Comparison of ENCODE assay signal across 22 mouse cellular contexts in the genomic region with DNA sequence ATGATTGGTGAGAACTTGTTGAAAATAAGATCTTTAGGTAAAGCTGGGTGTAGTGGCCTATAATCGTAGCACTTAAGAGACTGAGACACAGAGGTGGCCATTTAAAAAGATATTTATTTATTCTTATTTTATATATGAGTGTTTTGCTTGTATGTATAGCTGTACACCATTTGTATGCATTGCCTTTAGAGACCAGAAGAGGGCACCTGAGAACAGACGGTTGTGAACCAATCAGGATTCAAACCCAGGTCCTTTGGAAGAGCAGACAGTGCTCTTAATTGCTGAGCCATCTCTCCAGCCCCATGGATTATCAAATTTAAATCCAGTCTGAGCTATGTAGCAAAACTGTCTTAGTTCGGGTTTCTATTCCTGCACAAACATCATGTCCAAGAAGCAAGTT. TPM values are rescaled to one million over a fixed set of nuclear protein-coding genes. Genes with fewer than 3 reads are reported as not detected.
DNase-seq lines count a peak whose midpoint lies in the region; ATAC-seq and TF ChIP-seq lines count a peak whose summit lies in the region.
"Had no signal": no experiment of that assay in that cellular context is flagged by ENCODE, and none has a peak within 500 bp of the region (broad histone marks: within the 10 kb centered on the region; RNA-seq: fewer than 3 reads in every experiment).

No protein-coding gene starts in this region.

- no peak overlapping the region for H3K9ac ChIP-seq in heart, adult 2 months (ENCODE audit: low read depth, low read length)
- H3K9ac ChIP-seq in liver, postnatal 0 days (replicated peaks), result no peak overlapping the region
- no peak overlapping the region for H3K9ac ChIP-seq in liver, embryonic 11.5 days (ENCODE audit: low read depth, low read length)
- no peak overlapping the region for H3K9ac ChIP-seq in forebrain, embryonic 11.5 days (ENCODE audit: low read length)
- H3K9ac ChIP-seq: embryonic facial prominence, embryonic 15.5 days; hindbrain, embryonic 14.5 days; intestine, embryonic 15.5 days; liver, embryonic 13.5 days; midbrain, embryonic 12.5 days; neural tube, embryonic 13.5 days had no signal

- peak; percentile 42 for TF ChIP-seq CTCF in heart, adult 2 months (IDR thresholded peaks at IDR 0.05)
- peak; percentile 27; the same call in 1 of the 2 replicates for TF ChIP-seq CTCF in liver, postnatal 0 days (IDR thresholded peaks at IDR 0.05; ENCODE audit: low read depth)

- WGBS in heart, adult 2 months, result 90% methylated on average over 3 of the region's 3 CpGs
- WGBS in liver, postnatal 0 days (ENCODE audit: insufficient replicate concordance), result 70% methylated on average over 3 of the region's 3 CpGs
- WGBS in liver, embryonic 11.5 days, result 67% methylated on average over 3 of the region's 3 CpGs
- WGBS in forebrain, embryonic 11.5 days, result 87% methylated on average over 3 of the region's 3 CpGs

- DNase-seq in heart, adult 2 months, result no peak
- DNase-seq in heart, adult 9 months (ENCODE audit: low spot score in 2 of 2), result no peak
- no peak for DNase-seq in liver, postnatal 0 days
- no peak for DNase-seq in liver, embryonic 11.5 days (ENCODE audit: low spot score)
- DNase-seq in ES-CJ7 (ENCODE audit: low read depth, low spot score), result peak; percentile 38
- DNase-seq in naive thymus-derived CD4-positive, alpha-beta T cell, adult 2 months (ENCODE audit: low read depth), result peak; percentile 23
- DNase-seq in cerebellum, postnatal 25 days, result no peak
- no peak for DNase-seq in forebrain, embryonic 11.5 days (ENCODE audit: low spot score)
- DNase-seq: adrenal gland, adult 8-10 months; B cell, adult 2 months; cerebellum, postnatal 10 days; heart, postnatal 36 days; kidney, postnatal 14 days; liver, embryonic 13.5 days; lung, postnatal 10 days had no signal

- intact Hi-C loops in heart, adult 2 months (cut with DNase I), result no loop called here

- no peaks in the 10 kb centered on the region; the same call in 1 of the 2 replicates for H3K9me3 ChIP-seq in liver, postnatal 0 days (ENCODE audit: low read length)
- H3K9me3 ChIP-seq in liver, embryonic 11.5 days (ENCODE audit: control insufficient read depth, low read length), result no peaks in the 10 kb centered on the region
- H3K9me3 ChIP-seq in forebrain, embryonic 11.5 days (ENCODE audit: control insufficient read depth, low read length), result no peaks in the 10 kb centered on the region
- H3K9me3 ChIP-seq: G1E; intestine, embryonic 15.5 days; liver, embryonic 13.5 days; midbrain, embryonic 12.5 days; neural tube, embryonic 13.5 days had no signal

- H3K4me2 ChIP-seq in liver, postnatal 0 days (ENCODE audit: low read depth, low read length), result no peak overlapping the region
- no peak overlapping the region for H3K4me2 ChIP-seq in liver, embryonic 11.5 days
- no peak overlapping the region for H3K4me2 ChIP-seq in forebrain, embryonic 11.5 days (ENCODE audit: low read depth, low read length, severe bottlenecking)
- H3K4me2 ChIP-seq: embryonic facial prominence, embryonic 15.5 days; hindbrain, embryonic 14.5 days; intestine, embryonic 15.5 days; liver, embryonic 13.5 days; midbrain, embryonic 12.5 days; neural tube, embryonic 13.5 days had no signal

- ATAC-seq in liver, postnatal 0 days, result no peak
- ATAC-seq in liver, embryonic 11.5 days (replicated peaks; ENCODE audit: low FRiP score), result no peak
- ATAC-seq in forebrain, embryonic 11.5 days (replicated peaks; ENCODE audit: low FRiP score), result no peak
- ATAC-seq: intestine, embryonic 15.5 days had no signal

- no peak for TF ChIP-seq POLR2A in heart, adult 2 months (IDR thresholded peaks at IDR 0.05; ENCODE audit: insufficient read depth, low read depth, low read length)

- TF ChIP-seq EP300 in heart, adult 2 months (IDR thresholded peaks at IDR 0.05; ENCODE audit: insufficient read depth, low read depth, low read length), result no peak
- no peak for TF ChIP-seq EP300 in liver, postnatal 0 days (IDR thresholded peaks at IDR 0.05; ENCODE audit: low read depth)

- H3K27me3 ChIP-seq in heart, adult 2 months (ENCODE audit: control insufficient read depth, insufficient read depth, low read length), result no peaks in the 10 kb centered on the region
- H3K27me3 ChIP-seq in liver, postnatal 0 days (ENCODE audit: insufficient read depth, low read length), result no peaks in the 10 kb centered on the region
- H3K27me3 ChIP-seq in liver, embryonic 11.5 days (replicated peaks; ENCODE audit: control insufficient read depth, insufficient read depth, low read length), result no peaks in the 10 kb centered on the region
- no peaks in the 10 kb centered on the region for H3K27me3 ChIP-seq in forebrain, embryonic 11.5 days (ENCODE audit: control insufficient read depth, insufficient read depth, low read length)
- H3K27me3 ChIP-seq: embryonic facial prominence, embryonic 15.5 days; intestine, embryonic 15.5 days; liver, embryonic 13.5 days; midbrain, embryonic 12.5 days had no signal

- H3K4me1 ChIP-seq in heart, adult 2 months (ENCODE audit: control insufficient read depth, insufficient read depth, low read length), result no peaks in the 10 kb centered on the region
- no peaks in the 10 kb centered on the region for H3K4me1 ChIP-seq in liver, postnatal 0 days (ENCODE audit: insufficient read depth)
- no peaks in the 10 kb centered on the region for H3K4me1 ChIP-seq in liver, embryonic 11.5 days (replicated peaks; ENCODE audit: control insufficient read depth, insufficient read depth, low read length)
- no peaks in the 10 kb centered on the region for H3K4me1 ChIP-seq in forebrain, embryonic 11.5 days (replicated peaks; ENCODE audit: control insufficient read depth, insufficient read depth, low read length)
- H3K4me1 ChIP-seq: embryonic facial prominence, embryonic 15.5 days; forebrain, embryonic 10.5 days; intestine, embryonic 15.5 days; liver, embryonic 13.5 days; midbrain, embryonic 12.5 days; neural tube, embryonic 13.5 days had no signal

- H3K36me3 ChIP-seq in heart, adult 2 months (ENCODE audit: control insufficient read depth, insufficient read depth, low read length), result no peaks in the 10 kb centered on the region
- 0 out of 2 replicates have a peak, but pooled peaks cover 6% of the 10 kb centered on the region for H3K36me3 ChIP-seq in liver, postnatal 0 days (replicated peaks; ENCODE audit: insufficient read depth, low read length)
- no peaks in the 10 kb centered on the region for H3K36me3 ChIP-seq in liver, embryonic 11.5 days (ENCODE audit: control insufficient read depth, insufficient read depth, low read length)
- no peaks in the 10 kb centered on the region for H3K36me3 ChIP-seq in forebrain, embryonic 11.5 days (ENCODE audit: control insufficient read depth, insufficient read depth, low read length)
- H3K36me3 ChIP-seq: embryonic facial prominence, embryonic 15.5 days; forebrain, embryonic 10.5 days; G1E; intestine, embryonic 15.5 days; liver, embryonic 13.5 days; midbrain, embryonic 12.5 days; neural tube, embryonic 13.5 days had no signal

- no peak overlapping the region for H3K4me3 ChIP-seq in heart, adult 2 months
- no peak overlapping the region for H3K4me3 ChIP-seq in liver, postnatal 0 days (ENCODE audit: low read depth, low read length)
- no peak overlapping the region for H3K4me3 ChIP-seq in liver, embryonic 11.5 days (ENCODE audit: low read depth, low read length)
- no peak overlapping the region for H3K4me3 ChIP-seq in forebrain, embryonic 11.5 days (ENCODE audit: low read depth, low read length)
- H3K4me3 ChIP-seq: embryonic facial prominence, embryonic 15.5 days; forebrain, embryonic 10.5 days; intestine, embryonic 15.5 days; liver, embryonic 13.5 days; midbrain, embryonic 12.5 days; neural tube, embryonic 13.5 days had no signal

- H3K79me2 ChIP-seq in heart, adult 2 months (replicated peaks; ENCODE audit: control insufficient read depth, insufficient read depth, low read length), result no peaks in the 10 kb centered on the region

- H3K27ac ChIP-seq in heart, adult 2 months, result no peak overlapping the region
- H3K27ac ChIP-seq in liver, postnatal 0 days (ENCODE audit: low read depth), result no peak overlapping the region
- H3K27ac ChIP-seq in liver, embryonic 11.5 days (ENCODE audit: low read depth, low read length), result no peak overlapping the region
- no peak overlapping the region for H3K27ac ChIP-seq in forebrain, embryonic 11.5 days (ENCODE audit: low read depth, low read length)
- H3K27ac ChIP-seq: embryonic facial prominence, embryonic 15.5 days; forebrain, embryonic 10.5 days; hindbrain, embryonic 14.5 days; intestine, embryonic 15.5 days; liver, embryonic 13.5 days; midbrain, embryonic 12.5 days; neural tube, embryonic 13.5 days had no signal

RNA-seq across cellular contexts. Expression of gene Slc41a1, which starts 13.1 kb away (rescaled TPM):
- total RNA-seq in heart, adult 2 months (2021), result 10 to 100 TPM; 43.4 to 65.9 TPM
- 69.5 and 84.1 TPM in 2 replicates for polyA plus RNA-seq in heart, adult 2 months (2012; rRNA removed)
- 0.81 and 0.91 TPM in 2 replicates for polyA plus RNA-seq in liver, postnatal 0 days (2015; fragmentation: Nextera tagmentation; extraction: Ambion mirVana)
- polyA plus RNA-seq in liver, embryonic 11.5 days (2014; fragmentation: Nextera tagmentation; extraction: Ambion mirVana), result 5.2 and 5.6 TPM in 2 replicates
- 12.5 and 13.0 TPM in 2 replicates for polyA plus RNA-seq in forebrain, embryonic 11.5 days (2014; fragmentation: Nextera tagmentation; extraction: Ambion mirVana)

RNA-seq across cellular contexts. Expression of gene Pm20d1, which starts 17.0 kb away (rescaled TPM):
- total RNA-seq in heart, adult 2 months (2021), result 1 to 10 TPM; 5.8 to 7.5 TPM
- 5.9 and 8.3 TPM in 2 replicates for polyA plus RNA-seq in heart, adult 2 months (2012; rRNA removed)
- polyA plus RNA-seq in liver, postnatal 0 days (2015; fragmentation: Nextera tagmentation; extraction: Ambion mirVana), result 10.5 and 10.7 TPM in 2 replicates
- polyA plus RNA-seq in liver, embryonic 11.5 days (2014; fragmentation: Nextera tagmentation; extraction: Ambion mirVana), result 2.8 and 4.6 TPM in 2 replicates
- polyA plus RNA-seq in forebrain, embryonic 11.5 days (2014; fragmentation: Nextera tagmentation; extraction: Ambion mirVana), result 0.86 and 1.2 TPM in 2 replicates
- polyA plus RNA-seq: G1E had no signal

RNA-seq across cellular contexts. Expression of gene Rab29, which starts 52.8 kb away (rescaled TPM):
- total RNA-seq in heart, adult 2 months (2021), result 10 to 100 TPM; 11.2 to 11.8 TPM
- 17.4 and 28.6 TPM in 2 replicates for polyA plus RNA-seq in heart, adult 2 months (2012; rRNA removed)
- polyA plus RNA-seq in liver, postnatal 0 days (2015; fragmentation: Nextera tagmentation; extraction: Ambion mirVana), result 9.0 and 10.3 TPM in 2 replicates
- 20.4 and 20.6 TPM in 2 replicates for polyA plus RNA-seq in liver, embryonic 11.5 days (2014; fragmentation: Nextera tagmentation; extraction: Ambion mirVana)
- 13.1 and 15.2 TPM in 2 replicates for polyA plus RNA-seq in forebrain, embryonic 11.5 days (2014; fragmentation: Nextera tagmentation; extraction: Ambion mirVana)
- total RNA-seq: G1E had no signal
- polyA plus RNA-seq: G1E had no signal

Comparison
In these comparisons a context has a peak if more than half of its experiments do, and no peak if none do; other contexts are left out.
1. DNase-seq: peak in ES-CJ7 (single experiment) and naive thymus-derived CD4-positive, alpha-beta T cell, adult 2 months (single experiment); none in heart, adult 2 months (0 of 2), heart, adult 9 months (0 of 2), liver, postnatal 0 days (single experiment), liver, embryonic 11.5 days (single experiment), cerebellum, postnatal 25 days (0 of 2) and forebrain, embryonic 11.5 days (single experiment).